Mouse (Mus musculus) mature B cell (primary cell): ENCODE results near the gene Wwox.
"Not testable (repeated sequence)": the region's sequence is repeated elsewhere in the genome, so short reads cannot be mapped to it uniquely, and the experiment has no call there.

Experiments
- in situ Hi-C: fragments of 300-500 bp; cut with MboI; formaldehyde crosslinking; loops from 2 replicates; pipeline ENCODE4 v1.14.3; 2019

The Wwox gene

DNA sequence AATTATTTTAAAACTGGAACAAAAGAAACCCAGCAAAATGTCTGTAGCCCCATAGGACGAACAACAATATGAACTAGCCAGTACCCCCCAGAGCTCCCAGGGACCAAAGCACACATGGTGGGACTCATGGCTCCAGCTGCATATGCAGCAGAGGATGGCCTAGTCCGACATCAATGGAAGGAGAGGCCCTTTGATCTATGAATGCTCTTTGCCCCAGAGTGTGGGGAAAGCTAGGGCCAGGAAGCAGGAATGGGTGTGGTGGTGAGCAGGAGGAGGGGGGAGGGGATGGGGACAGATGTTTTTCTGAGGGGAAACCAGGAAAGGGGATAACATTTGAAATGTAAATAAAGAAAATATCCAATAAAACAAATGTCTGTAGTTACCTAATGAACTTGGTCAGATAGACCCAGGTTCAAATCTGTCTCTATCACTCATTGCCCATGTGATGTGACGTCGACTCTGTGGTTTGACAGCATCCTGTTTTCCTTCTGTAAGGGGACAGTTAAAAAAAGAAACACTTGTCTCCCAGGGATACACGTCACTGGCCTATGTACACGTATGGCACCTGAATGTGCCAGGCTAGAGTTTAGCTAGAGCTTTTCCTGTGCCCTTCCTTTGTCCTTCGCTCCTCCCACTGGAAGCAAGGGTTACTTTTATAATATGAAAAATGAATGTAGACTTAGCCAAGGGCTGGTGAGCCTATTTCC is 362.1 kb downstream of the Wwox start:
- in situ Hi-C loops, result loop anchor here (25.0 kb wide), 3 partner anchors 161 to 911 kb away; partner anchors contain the start of gene Maf

GRCm38 (mm10) chr8:114803113-114803512 is 363.7 kb downstream of the Wwox start:
- in situ Hi-C loops, result loop anchor here (25.0 kb wide), 3 partner anchors 159 to 909 kb away; partner anchors contain the start of gene Maf

DNA sequence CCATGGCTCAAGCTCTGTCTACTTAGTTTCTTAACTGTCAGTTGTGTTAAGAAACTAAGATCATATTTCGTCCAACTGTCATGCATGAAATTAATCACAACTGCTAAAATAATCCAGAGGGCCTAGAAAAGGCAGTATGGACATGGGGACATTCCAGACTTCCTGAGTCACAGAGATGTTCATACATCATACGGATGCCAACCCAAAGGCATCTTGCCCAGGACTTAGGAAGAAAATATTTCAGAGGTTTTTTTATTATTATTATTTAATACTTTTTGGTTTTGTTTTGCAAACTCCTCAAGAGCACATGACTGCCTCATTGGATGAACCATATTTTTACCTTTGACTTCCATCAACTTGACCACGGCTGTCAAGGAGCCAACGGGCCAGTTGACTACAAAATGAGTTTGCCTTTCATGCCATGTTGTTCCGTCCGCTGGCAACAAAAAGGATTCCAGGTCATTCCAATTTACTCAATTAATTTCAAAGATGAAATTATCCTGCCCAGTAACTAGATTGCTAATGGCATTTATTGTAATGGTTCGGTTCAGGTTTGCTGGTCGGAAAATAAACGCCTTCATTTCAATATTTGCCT is 367.5 kb downstream of the Wwox start:
- in situ Hi-C loops, result loop anchor here (25.0 kb wide), 3 partner anchors 155 to 905 kb away; partner anchors contain the start of gene Maf

GRCm38 (mm10) chr8:114807676-114808426 is 368.4 kb downstream of the Wwox start:
- in situ Hi-C loops, result loop anchor here (25.0 kb wide), 3 partner anchors 154 to 904 kb away; partner anchors contain the start of gene Maf

GRCm38 (mm10) chr8:114810470-114810869 is 371.0 kb downstream of the Wwox start:
- in situ Hi-C loops, result loop anchor here (10.0 to 25.0 kb wide), 4 partner anchors 74 to 902 kb away; partner anchors contain the start of gene Maf

DNA sequence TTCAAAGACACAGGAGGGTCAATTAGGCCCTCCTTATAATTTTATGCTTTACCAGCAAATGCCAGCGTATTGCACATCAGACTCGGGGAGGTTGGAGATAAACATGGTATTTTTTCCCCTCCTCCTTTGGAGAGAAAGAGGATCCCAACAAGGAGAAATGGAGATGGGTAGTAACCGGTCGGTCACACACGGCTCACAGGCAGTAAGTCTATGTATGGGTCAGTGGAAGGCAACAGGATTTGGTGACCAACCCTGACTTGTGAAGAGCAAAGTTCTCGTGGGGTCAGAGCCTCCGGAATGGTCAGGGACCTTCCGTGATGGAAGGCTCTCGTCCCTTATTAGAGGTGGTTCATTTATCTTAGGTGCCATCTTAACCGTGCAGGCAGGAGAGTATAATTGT is 374.4 kb downstream of the Wwox start:
- in situ Hi-C loops, result loop anchor here (10.0 to 25.0 kb wide), 4 partner anchors 71 to 898 kb away; partner anchors contain the start of gene Maf

GRCm38 (mm10) chr8:114814769-114815736 is 375.6 kb downstream of the Wwox start:
- in situ Hi-C loops, result loop anchor here (10.0 to 25.0 kb wide), 4 partner anchors 70 to 897 kb away; partner anchors contain the start of gene Maf

DNA sequence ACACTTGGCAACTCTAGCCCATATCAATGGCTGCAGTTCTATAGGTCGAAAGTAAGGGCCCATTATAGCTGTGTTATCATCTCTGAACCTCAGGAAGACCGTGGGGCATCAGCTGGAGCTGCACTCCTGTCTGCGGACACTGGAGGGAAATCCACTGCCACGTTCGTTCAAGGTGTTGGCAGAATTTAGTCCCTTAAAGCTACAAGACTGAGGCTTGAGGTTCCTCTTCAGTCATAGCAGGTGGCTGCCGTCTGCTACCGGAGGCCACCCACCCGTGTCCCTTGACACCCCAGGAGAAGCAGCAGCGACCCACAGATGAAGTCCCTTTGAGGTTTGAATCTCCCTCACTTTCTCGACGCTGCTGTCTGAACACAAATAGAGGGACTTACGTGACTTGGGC is 376.9 kb downstream of the Wwox start:
- in situ Hi-C loops, result loop anchor here (10.0 to 25.0 kb wide), 4 partner anchors 68 to 896 kb away; partner anchors contain the start of gene Maf

DNA sequence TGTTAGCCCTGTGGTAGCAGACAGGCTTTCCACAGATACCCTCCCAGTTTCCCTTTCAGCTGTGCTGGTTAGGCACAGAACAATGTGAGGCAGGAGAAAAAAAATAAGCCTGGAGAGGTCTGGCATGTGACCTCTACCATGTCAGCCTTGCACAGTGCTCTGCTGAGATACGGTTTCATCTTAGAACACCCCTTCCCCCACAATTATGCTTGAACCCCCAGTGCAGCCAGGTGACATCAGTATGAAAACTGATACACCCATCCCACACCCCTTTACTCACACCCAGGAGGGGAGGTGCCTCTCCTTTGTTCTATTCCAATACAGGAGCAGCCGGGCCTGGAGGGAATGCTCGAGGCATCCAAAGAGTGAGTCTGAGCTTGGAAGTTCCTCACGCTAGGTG is 377.5 kb downstream of the Wwox start:
- in situ Hi-C loops, result loop anchor here (10.0 to 25.0 kb wide), 4 partner anchors 68 to 895 kb away; partner anchors contain the start of gene Maf

DNA sequence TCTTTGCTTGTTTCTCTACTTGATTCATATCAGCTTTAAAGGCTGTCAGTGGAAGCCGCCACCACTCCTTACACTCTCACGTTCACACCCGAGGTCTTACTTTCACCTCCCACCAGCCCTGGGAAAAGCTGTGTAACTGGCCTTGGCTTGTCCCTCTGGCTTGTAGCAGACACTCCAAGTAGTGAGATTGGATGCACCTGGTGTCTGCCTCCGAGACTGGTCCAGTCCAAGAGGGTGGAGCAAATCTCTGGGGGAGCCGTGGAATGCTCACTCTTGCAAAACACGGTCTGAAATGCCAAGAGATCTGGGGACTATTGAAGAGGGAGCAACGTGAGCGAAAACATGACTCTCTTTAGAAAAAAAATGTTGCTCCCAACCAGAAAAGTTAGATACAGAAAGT is 382.1 kb downstream of the Wwox start:
- in situ Hi-C loops, result loop anchor here (25.0 kb wide), 3 partner anchors 141 to 891 kb away; partner anchors contain the start of gene Maf

- in situ Hi-C loops, result no loop called here
Observed at GRCm38 (mm10) chr8:114825460-114825859, 386.0 kb downstream of the Wwox start.

- in situ Hi-C loops, result no loop called here
Observed at GRCm38 (mm10) chr8:114826991-114827390, 387.5 kb downstream of the Wwox start.

DNA sequence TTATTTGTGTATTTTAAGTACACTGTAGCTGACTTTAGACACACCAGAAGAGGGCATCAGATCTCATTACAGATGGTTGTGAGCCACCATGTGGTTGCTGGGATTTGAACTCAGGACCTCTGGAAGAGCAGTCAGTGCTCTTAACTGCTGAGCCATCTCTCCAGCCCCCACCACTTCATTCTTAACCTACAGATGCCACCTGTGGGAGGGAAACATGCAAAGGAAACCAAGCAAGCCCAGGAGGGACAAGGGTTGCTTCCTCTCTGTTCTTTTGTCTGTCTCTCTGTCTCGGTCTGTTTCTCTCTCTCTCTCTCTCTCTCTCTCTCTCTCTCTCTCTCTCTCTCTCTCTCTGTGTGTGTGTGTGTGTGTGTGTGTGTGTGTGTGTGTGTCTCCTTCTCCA is 388.4 kb downstream of the Wwox start:
- in situ Hi-C loops, result not testable (repeated sequence)

GRCm38 (mm10) chr8:114831595-114831994 is 392.1 kb downstream of the Wwox start:
- in situ Hi-C loops, result no loop called here

DNA sequence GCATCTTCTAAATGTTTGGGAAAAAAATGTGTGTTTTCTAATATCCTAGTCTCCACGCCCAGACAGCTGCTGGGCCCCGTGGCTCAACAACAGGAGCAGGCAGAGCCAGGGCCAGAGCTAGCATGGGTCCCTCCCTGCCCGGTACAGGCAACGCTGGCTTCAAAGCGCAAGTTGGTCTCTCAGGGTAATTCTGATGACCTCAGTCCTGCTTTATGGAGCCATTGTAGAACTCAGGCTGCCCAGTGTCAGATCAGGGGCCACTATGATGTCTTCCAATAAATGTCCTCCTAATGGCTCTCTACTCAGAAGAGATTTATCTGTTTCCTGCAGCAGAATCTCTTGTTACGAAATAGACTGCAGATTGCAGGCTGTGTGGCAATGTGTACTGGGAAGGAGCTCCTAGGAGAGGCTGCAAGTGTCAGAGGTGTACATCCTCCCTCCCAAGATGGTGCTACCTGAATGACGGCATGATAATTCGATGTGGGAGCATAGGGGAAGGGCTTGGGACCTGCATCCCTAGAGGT is 392.9 kb downstream of the Wwox start:
- in situ Hi-C loops, result no loop called here

DNA sequence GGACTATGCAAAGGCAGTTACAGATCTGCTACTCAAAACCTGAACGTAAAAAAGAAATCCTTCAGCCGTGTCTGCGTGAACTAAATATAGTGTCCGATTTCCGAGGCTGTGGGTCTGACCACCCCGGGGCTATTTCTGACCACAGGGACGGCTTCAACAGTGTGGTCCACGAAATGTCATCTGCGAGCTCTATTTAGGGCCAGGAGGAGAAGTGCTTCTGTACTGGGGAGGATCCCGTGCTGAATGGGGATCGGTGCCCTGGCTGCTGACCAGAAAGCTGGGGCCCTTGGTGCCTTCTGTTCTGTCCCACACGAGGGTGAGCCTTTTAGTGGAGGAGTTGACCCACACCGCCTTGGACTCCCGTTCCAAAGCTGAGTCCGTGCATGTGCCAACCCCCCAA is 395.3 kb downstream of the Wwox start:
- in situ Hi-C loops, result no loop called here

DNA sequence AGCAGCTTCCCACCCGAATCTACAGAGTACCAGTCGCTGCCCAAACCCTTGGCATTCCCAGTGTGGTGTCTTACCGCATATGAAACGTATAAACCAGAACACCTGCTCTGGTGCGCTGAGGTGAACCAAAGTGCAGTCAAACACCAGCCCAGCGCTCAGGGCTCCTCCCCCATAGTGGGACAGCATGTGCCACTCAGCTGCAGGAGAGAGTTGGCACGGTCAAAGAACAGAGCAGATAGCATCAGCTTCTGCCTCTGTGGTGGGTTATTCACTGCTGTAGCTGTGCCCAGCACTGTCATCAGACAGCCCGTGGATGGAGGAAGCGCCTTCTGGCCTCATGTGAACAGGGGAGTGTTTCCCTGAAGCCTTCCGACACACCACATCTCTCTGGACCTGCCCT is 400.5 kb downstream of the Wwox start:
- in situ Hi-C loops, result no loop called here

DNA sequence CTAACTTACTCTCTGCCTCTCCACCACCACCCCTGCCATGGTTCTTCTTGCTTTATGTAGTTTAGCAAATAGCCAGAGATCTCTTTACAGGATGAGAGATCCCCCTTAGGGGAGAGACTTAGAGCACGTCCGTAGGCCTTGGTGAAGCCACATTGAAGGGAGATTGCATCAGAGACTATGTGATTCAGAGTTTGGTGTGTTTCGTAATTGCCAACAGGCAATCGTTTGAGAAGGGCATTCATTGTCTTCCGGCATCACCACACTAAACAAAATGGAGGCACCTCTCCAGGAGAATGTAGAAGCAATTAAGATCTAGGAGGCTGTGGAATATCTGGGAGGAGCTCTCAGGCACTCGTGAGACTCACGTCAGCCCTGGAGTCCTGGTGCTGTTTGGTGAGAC is 408.2 kb downstream of the Wwox start:
- in situ Hi-C loops, result no loop called here

GRCm38 (mm10) chr8:114849461-114849860 is 410.0 kb downstream of the Wwox start:
- in situ Hi-C loops, result no loop called here

DNA sequence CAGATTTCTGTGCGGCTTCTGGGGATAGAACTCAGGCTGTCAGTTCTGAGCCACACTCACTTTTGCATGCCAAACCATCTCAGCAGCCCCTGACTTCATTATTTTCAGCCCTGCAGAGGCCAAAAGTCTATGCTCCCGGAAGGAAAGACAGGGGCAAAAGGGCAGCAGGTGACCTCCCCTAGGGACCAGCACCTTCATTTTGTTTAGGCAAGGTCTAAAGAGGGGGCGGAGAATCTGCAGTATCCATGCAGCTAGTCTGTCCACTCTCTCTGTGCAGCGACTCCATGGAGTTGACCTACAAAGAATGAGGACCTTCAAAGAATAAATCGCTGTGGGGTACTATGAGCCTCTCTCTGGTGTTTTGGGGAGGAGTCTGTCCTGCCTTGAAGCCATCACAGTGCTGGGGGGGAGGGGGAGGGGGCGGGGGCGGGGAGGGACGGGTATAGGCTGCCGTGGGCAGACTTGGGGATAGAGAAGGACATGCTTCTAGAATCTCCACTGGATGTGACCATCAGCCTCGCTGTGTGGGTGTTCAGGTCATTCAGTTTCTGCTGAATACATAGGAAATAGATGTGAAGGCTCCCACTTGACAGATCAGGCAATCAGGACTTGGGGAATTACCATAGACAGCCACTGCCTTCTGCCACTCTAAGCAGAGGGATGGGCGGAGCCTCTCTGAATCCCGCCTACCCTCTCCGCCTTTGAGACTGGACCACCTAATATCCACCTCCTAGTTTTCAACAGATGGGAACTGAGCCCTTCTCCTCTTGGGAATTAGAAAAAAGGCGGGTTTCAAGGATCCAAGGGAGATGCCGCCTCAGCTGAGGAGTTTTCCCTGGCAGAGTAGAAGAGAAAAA is 410.8 kb downstream of the Wwox start:
- in situ Hi-C loops, result no loop called here
